Mouse (Mus musculus) spleen, adult 2 months (tissue): Measurements from ENCODE around the gene Arhgap20.

Experiments
- CTCF ChIP-seq: fragments of 200-500 bp; IDR thresholded peaks from 2 replicates; pipeline ENCODE4 v1.5.1; 2011; ENCODE audit warnings: mild to moderate bottlenecking, inconsistent platforms; ENCODE audit not compliant: insufficient read depth, insufficient read length, insufficient replicate concordance; ENCODE audit errors: extremely low read depth
- POLR2A ChIP-seq: fragments of 200-500 bp; IDR thresholded peaks from 2 replicates; pipeline ENCODE4 v1.6.1; 2011; ENCODE audit warnings: low read depth, low read length, inconsistent platforms

DNA sequence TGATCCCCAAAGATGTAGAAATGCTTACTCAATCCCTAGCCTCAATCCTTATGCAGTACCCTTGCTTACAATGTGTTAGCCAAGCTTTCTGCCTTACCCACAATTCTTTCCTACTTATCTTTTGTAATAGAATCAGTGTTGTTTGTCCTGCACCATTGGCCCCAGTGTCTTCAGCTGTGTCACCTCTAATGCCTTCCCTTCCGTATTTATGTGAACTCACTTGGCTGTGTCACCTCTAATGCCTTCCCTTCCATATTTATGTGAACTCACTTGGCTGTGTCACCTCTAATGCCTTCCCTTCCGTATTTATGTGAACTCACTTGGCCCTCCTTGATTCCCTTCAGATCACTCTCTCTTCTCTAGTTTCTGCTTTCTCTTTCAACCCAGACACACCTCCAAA lies 4.1 kb upstream of the Arhgap20 start:
- TF ChIP-seq CTCF: no peak
- no peak for TF ChIP-seq POLR2A
